Mouse (Mus musculus) hindbrain, postnatal 0 days (tissue): ENCODE measurements around the gene Sptb. TPM values are rescaled to one million over a fixed set of nuclear protein-coding genes. Genes with fewer than 3 reads are reported as not detected.

ENCODE experiments used
- ATAC-seq: fragments of 200-750 bp; cut with Nextera tagmentation; 2 replicates; pipeline ENCODE4 v1.8.0; 2017; ENCODE audit warnings: mild to moderate bottlenecking, moderate TSS enrichment, moderate library complexity
- DNase-seq: peaks from one replicate; pipeline ENCODE4 v3.0.0-alpha.2; 2015; ENCODE audit warnings: low spot score
- H3K27ac ChIP-seq: fragments of 300-500 bp; sonication (generic); 2 replicates; pipeline ENCODE4 v1.5.1; 2014; ENCODE audit warnings: mild to moderate bottlenecking
- H3K27me3 ChIP-seq: fragments of 300-500 bp; sonication (generic); 2 replicates; pipeline ENCODE4 v1.6.1; 2014; ENCODE audit warnings: low read length, mixed read lengths; ENCODE audit not compliant: insufficient read depth
- H3K36me3 ChIP-seq: fragments of 300-500 bp; sonication (generic); 2 replicates; pipeline ENCODE4 v1.6.1; 2014; ENCODE audit warnings: low read length, mixed read lengths; ENCODE audit not compliant: insufficient read depth
- H3K4me1 ChIP-seq: fragments of 300-500 bp; sonication (generic); 2 replicates; pipeline ENCODE4 v1.6.1; 2014; ENCODE audit warnings: antibody characterized with exemption, low read length, mixed read lengths; ENCODE audit not compliant: insufficient read depth
- H3K4me2 ChIP-seq: fragments of 300-500 bp; sonication (generic); 2 replicates; pipeline ENCODE4 v1.6.1; 2014; ENCODE audit warnings: low read depth, mild to moderate bottlenecking, low read length, moderate library complexity, mixed read lengths
- H3K4me3 ChIP-seq: fragments of 300-500 bp; sonication (generic); 2 replicates; pipeline ENCODE4 v1.5.1; 2014; ENCODE audit warnings: low read length
- H3K9ac ChIP-seq: fragments of 300-500 bp; sonication (generic); replicated peaks from 2 replicates; pipeline ENCODE4 v1.6.1; 2014; ENCODE audit warnings: mild to moderate bottlenecking, low read length, moderate library complexity, mixed read lengths
- H3K9me3 ChIP-seq: fragments of 300-500 bp; sonication (generic); 2 replicates; pipeline ENCODE4 v1.6.1; 2016; ENCODE audit warnings: low read length, mixed read lengths
- CTCF ChIP-seq: IDR thresholded peaks from 2 replicates; pipeline ENCODE4 v1.5.1; 2016; ENCODE audit warnings: antibody characterized with exemption, control low read depth, low read depth
- WGBS: fragments of 180-500 bp; shearing (Covaris S2); extraction: QIAGEN DNeasy Blood & Tissue Kit; methylation state at CpG from one replicate; pipeline ENCODE4 v1.1.7; 2014; 5-methylcytosine and 5-hydroxymethylcytosine counted together
- polyA plus RNA-seq: library from polyadenylated mRNA; unstranded; fragments of >200 nt; fragmentation: Nextera tagmentation; extraction: Ambion mirVana; gene quantifications from 2 replicates; pipeline ENCODE4 v1.2.1, GENCODE M21; 2015
- total RNA-seq: library from RNA; depleted of rRNA; stranded (reverse); fragments of >200 nt; gene quantifications from 2 replicates; pipeline ENCODE4 v1.2.3, GENCODE M21; 2014

The Sptb gene
- total and polyA plus RNA-seq, 2 experiments from 2014 or later = 5.8 to 45.4 TPM

DNA sequence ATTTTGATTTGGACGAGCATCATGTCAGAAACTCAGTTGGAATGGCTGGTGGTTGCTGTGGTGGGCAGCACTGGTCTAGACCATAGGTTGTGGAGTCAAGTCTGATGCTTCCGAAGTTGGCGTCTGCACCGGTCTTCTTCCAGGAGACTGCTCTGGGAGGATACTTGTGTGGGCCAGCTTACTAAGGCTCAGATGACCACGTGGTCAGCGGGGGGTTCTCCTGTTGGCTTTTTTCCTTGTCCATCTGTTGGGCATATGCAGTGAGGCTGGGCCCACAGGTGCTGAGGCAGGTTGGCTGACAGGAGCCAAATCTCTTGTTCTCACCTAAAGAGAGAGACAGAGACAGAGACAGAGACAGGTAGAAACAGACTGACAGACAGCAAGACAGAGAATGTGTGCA, 135.5 kb downstream of the Sptb start:
- Histone ChIP-seq H3K9me3 (no peaks in the 10 kb centered on the region), H3K27me3 (no peaks in the 10 kb centered on the region), H3K4me2 (no peak overlapping the region), H3K36me3 (no peaks in the 10 kb centered on the region), H3K4me3 (no peak overlapping the region), H3K4me1 (0 out of 2 replicates have a peak, but pooled peaks cover 6% of the 10 kb centered on the region), H3K27ac (no peak overlapping the region), H3K9ac (no peak overlapping the region)
- ATAC-seq (no peak), DNase-seq (no peak)
- WGBS = 91% methylated on average over 6 of the region's 6 CpGs
- no peak for TF ChIP-seq CTCF

DNA sequence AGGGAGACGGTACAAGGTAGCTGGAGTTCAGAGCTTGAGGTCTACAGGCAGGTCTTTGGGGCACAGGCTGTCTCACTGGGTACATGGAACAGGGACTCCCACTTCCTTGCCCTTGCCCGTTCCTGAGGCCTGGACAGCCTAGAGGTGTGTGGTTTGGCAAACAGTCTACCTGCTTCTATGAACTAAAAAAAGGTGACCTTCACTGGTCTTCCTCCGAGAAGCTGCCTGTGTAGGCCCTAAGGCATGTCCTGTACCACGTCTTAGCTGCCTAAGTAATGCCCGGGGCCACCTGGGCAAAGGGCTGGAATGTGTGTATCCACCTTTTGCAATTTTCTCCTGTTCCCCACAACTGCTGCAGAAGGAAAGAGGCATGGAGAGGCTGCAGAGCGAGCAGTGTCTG, 137.0 kb downstream of the Sptb start:
- ATAC-seq = no peak
- no peaks in the 10 kb centered on the region for H3K27me3 ChIP-seq
- DNase-seq = no peak
- TF ChIP-seq CTCF = no peak
- no peaks in the 10 kb centered on the region for H3K9me3 ChIP-seq
- no peak overlapping the region for H3K4me3 ChIP-seq
- 91% methylated on average over 6 of the region's 6 CpGs for WGBS
- no peak overlapping the region for H3K27ac ChIP-seq
- no peaks in the 10 kb centered on the region for H3K36me3 ChIP-seq
- H3K4me2 ChIP-seq = no peak overlapping the region
- no peak overlapping the region for H3K9ac ChIP-seq
- 0 out of 2 replicates have a peak, but pooled peaks cover 6% of the 10 kb centered on the region for H3K4me1 ChIP-seq

- ATAC-seq = no peak
- Histone ChIP-seq H3K9me3 (no peaks in the 10 kb centered on the region), H3K36me3 (no peaks in the 10 kb centered on the region), H3K9ac (no peak overlapping the region), H3K4me2 (no peak overlapping the region), H3K4me1 (0 out of 2 replicates have a peak, but pooled peaks cover 6% of the 10 kb centered on the region), H3K27ac (no peak overlapping the region), H3K27me3 (no peaks in the 10 kb centered on the region), H3K4me3 (no peak overlapping the region)
- DNase-seq = no peak
- TF ChIP-seq CTCF = no peak
- 56% methylated on average over 27 of the region's 27 CpGs for WGBS
These were observed 137.8 kb downstream of the Sptb start for GRCm38 (mm10) chr12:76572261-76573251.

GRCm38 (mm10) chr12:76571266-76571665, 139.1 kb downstream of the Sptb start:
- no peak overlapping the region for H3K4me2 ChIP-seq

DNA sequence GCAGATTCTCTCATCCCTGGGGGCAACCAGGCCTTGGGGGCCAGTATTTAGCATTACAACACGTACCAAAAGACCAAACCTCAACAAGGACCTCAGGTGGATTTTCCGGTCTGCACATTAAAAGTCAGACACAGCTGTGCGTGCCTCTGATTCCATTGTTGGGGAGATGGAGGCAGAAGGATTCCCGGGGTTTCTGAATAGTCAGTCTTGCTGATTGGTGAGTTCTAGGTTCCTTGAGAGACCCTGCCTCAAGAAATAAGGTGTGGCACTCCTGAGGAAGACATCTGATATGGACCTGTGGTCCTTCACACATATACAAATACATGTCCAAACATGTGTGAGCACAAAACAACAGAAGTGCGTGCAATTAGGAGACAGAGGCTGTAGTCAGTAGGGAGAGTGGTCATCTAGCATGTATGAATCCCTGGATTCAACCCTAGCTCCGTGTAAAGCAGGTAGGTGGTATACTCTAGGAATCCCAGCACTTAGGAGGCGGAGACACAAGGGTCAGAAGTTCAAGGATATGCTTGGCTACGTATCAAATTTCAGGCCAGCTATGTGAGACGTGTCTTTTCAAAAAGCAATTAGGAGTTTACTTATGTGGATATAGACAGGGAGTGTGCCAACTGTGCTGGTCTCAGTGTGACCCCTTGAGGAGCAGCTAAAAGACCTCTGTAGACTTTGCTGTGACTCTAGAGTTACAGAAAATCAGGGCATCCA, 140.0 kb downstream of the Sptb start:
- DNase-seq (no peak), ATAC-seq (no peak)
- no peaks in the 10 kb centered on the region for H3K36me3 ChIP-seq
- H3K4me2 ChIP-seq = no peak overlapping the region
- H3K4me1 ChIP-seq = 0 out of 2 replicates have a peak, but pooled peaks cover 6% of the 10 kb centered on the region
- no peak overlapping the region for H3K4me3 ChIP-seq
- H3K27me3 ChIP-seq = no peaks in the 10 kb centered on the region
- H3K9ac ChIP-seq = no peak overlapping the region
- TF ChIP-seq CTCF = no peak
- WGBS = 75% methylated on average over 9 of the region's 9 CpGs
- H3K27ac ChIP-seq = no peak overlapping the region
- no peaks in the 10 kb centered on the region for H3K9me3 ChIP-seq

More at GRCm38 (mm10) chr12:76571266-76571665, 139.1 kb downstream of the Sptb start:
- Histone ChIP-seq H3K27ac (no peak overlapping the region), H3K4me3 (no peak overlapping the region), H3K36me3 (no peaks in the 10 kb centered on the region), H3K4me1 (0 out of 2 replicates have a peak, but pooled peaks cover 6% of the 10 kb centered on the region), H3K9me3 (no peaks in the 10 kb centered on the region), H3K9ac (no peak overlapping the region), H3K27me3 (no peaks in the 10 kb centered on the region)
- ATAC-seq (no peak), DNase-seq (no peak)
- TF ChIP-seq CTCF = no peak
- 73% methylated on average over 10 of the region's 10 CpGs for WGBS

- DNase-seq (no peak), ATAC-seq (no peak)
- no peak for TF ChIP-seq CTCF
- Histone ChIP-seq H3K4me2 (no peak overlapping the region), H3K9ac (no peak overlapping the region), H3K27me3 (no peaks in the 10 kb centered on the region), H3K4me1 (no peaks in the 10 kb centered on the region), H3K9me3 (no peaks in the 10 kb centered on the region), H3K27ac (no peak overlapping the region), H3K4me3 (no peak overlapping the region), H3K36me3 (no peaks in the 10 kb centered on the region)
- 88% methylated on average over 10 of the region's 10 CpGs for WGBS
These were observed 144.1 kb downstream of the Sptb start for GRCm38 (mm10) chr12:76566284-76566683.
